Mouse (Mus musculus): ENCODE measurements around the gene Nkx2-1.
"Not testable (repeated sequence)": the region's sequence is repeated elsewhere in the genome, so short reads cannot be mapped to it uniquely, and the experiment has no call there.

The Nkx2-1 gene

GRCm38 (mm10) chr12:56536884-56537265 lies at the start of gene Nkx2-1:
TSS of gene Nkx2-1 (minus strand) at chr12:56536908.
- DNase-seq (ENCODE audit: low read depth, low spot score), result no peak

- no peak for DNase-seq (ENCODE audit: low read depth, low spot score)
Observed at GRCm38 (mm10) chr12:56541068-56541467, 4.4 kb upstream of the Nkx2-1 start.

GRCm38 (mm10) chr12:56540591-56540990 lies 3.9 kb upstream of the Nkx2-1 start:
- DNase-seq (ENCODE audit: low read depth, low spot score), result no peak

- DNase-seq (ENCODE audit: low read depth, low spot score), result no peak
Observed at GRCm38 (mm10) chr12:56538601-56539000, 1.9 kb upstream of the Nkx2-1 start.

- no peak for DNase-seq (ENCODE audit: low read depth, low spot score)
Observed at GRCm38 (mm10) chr12:56537931-56538330, 1.2 kb upstream of the Nkx2-1 start.

GRCm38 (mm10) chr12:56537342-56537741 lies 634 bp upstream of the Nkx2-1 start:
- no peak for DNase-seq (ENCODE audit: low read depth, low spot score)

- DNase-seq (ENCODE audit: low read depth, low spot score), result no peak
Observed at GRCm38 (mm10) chr12:56536174-56536883, 379 bp downstream of the Nkx2-1 start.

- no peak for DNase-seq (ENCODE audit: low read depth, low spot score)
Observed at GRCm38 (mm10) chr12:56535411-56536173, 1.1 kb downstream of the Nkx2-1 start.

GRCm38 (mm10) chr12:56534651-56535326 lies 1.9 kb downstream of the Nkx2-1 start:
- DNase-seq (ENCODE audit: low read depth, low spot score), result no peak

GRCm38 (mm10) chr12:56534311-56534650 lies 2.4 kb downstream of the Nkx2-1 start:
- no peak for DNase-seq (ENCODE audit: low read depth, low spot score)

GRCm38 (mm10) chr12:56533501-56534310 lies 3.0 kb downstream of the Nkx2-1 start:
- DNase-seq (ENCODE audit: low read depth, low spot score), result no peak

- DNase-seq (ENCODE audit: low read depth, low spot score), result no peak
Observed at GRCm38 (mm10) chr12:56532986-56533495, 3.7 kb downstream of the Nkx2-1 start.

- no peak for DNase-seq (ENCODE audit: low read depth, low spot score)
Observed at GRCm38 (mm10) chr12:56532142-56532541, 4.6 kb downstream of the Nkx2-1 start.

GRCm38 (mm10) chr12:56531051-56531620 lies 5.6 kb downstream of the Nkx2-1 start:
- no peak for DNase-seq (ENCODE audit: low read depth, low spot score)

- DNase-seq (ENCODE audit: low read depth, low spot score), result no peak
Observed at GRCm38 (mm10) chr12:56529931-56530330, 6.8 kb downstream of the Nkx2-1 start.

- DNase-seq (ENCODE audit: low read depth, low spot score), result no peak
Observed at GRCm38 (mm10) chr12:56528881-56529681, 7.6 kb downstream of the Nkx2-1 start.

- no peak for DNase-seq (ENCODE audit: low read depth, low spot score)
Observed at GRCm38 (mm10) chr12:56528034-56528570, 8.6 kb downstream of the Nkx2-1 start.

- DNase-seq (ENCODE audit: low read depth, low spot score), result no peak
Observed at GRCm38 (mm10) chr12:56527071-56527470, 9.6 kb downstream of the Nkx2-1 start.

GRCm38 (mm10) chr12:56525219-56525797 lies 11.4 kb downstream of the Nkx2-1 start:
- not testable (repeated sequence) for DNase-seq (ENCODE audit: low read depth, low spot score)

- no peak for DNase-seq (ENCODE audit: low read depth, low spot score)
Observed at GRCm38 (mm10) chr12:56524201-56524600, 12.5 kb downstream of the Nkx2-1 start.

Measured in retina, adult 2 months (tissue).